Mouse (Mus musculus) stomach, embryonic 14.5 days (tissue): ENCODE results near the gene Sbk2. TPM values are rescaled to one million over a fixed set of nuclear protein-coding genes. Genes with fewer than 3 reads are reported as not detected.
"Not testable (repeated sequence)": the region's sequence is repeated elsewhere in the genome, so short reads cannot be mapped to it uniquely, and the experiment has no call there.

ENCODE experiments used
- ATAC-seq: fragments of 200-750 bp; cut with Nextera tagmentation; 2 replicates; pipeline ENCODE4 v1.8.0; 2017; ENCODE audit warnings: low read depth, moderate TSS enrichment; ENCODE audit not compliant: insufficient number of reproducible peaks, insufficient read depth, low FRiP score
- H3K27ac ChIP-seq: fragments of 300-500 bp; sonication (generic); 2 replicates; pipeline ENCODE4 v1.5.1; 2014; ENCODE audit warnings: mild to moderate bottlenecking, low read length, moderate library complexity, mixed read lengths
- H3K27me3 ChIP-seq: fragments of 300-500 bp; sonication (generic); 2 replicates; pipeline ENCODE4 v1.6.1; 2014; ENCODE audit warnings: low read length, control low read depth, mixed read lengths; ENCODE audit not compliant: control insufficient read depth, insufficient read depth
- H3K36me3 ChIP-seq: fragments of 300-500 bp; sonication (generic); 2 replicates; pipeline ENCODE4 v1.6.1; 2014; ENCODE audit warnings: mild to moderate bottlenecking, control low read depth, low read length, moderate library complexity, mixed read lengths; ENCODE audit not compliant: control insufficient read depth, insufficient read depth
- H3K4me1 ChIP-seq: fragments of 300-500 bp; sonication (generic); 2 replicates; pipeline ENCODE4 v1.6.1; 2014; ENCODE audit warnings: low read length, control low read depth, mixed read lengths; ENCODE audit not compliant: control insufficient read depth, insufficient read depth
- H3K4me2 ChIP-seq: fragments of 300-500 bp; sonication (generic); replicated peaks from 2 replicates; pipeline ENCODE4 v1.6.1; 2014; ENCODE audit warnings: low read depth, low read length, control low read depth
- H3K4me3 ChIP-seq: fragments of 300-500 bp; sonication (generic); 2 replicates; pipeline ENCODE4 v1.5.1; 2014; ENCODE audit warnings: low read depth, low read length, control low read depth
- H3K9ac ChIP-seq: fragments of 300-500 bp; sonication (generic); replicated peaks from 2 replicates; pipeline ENCODE4 v1.6.1; 2014; ENCODE audit warnings: low read depth, mild to moderate bottlenecking, control low read depth, low read length, moderate library complexity, mixed read lengths
- H3K9me3 ChIP-seq: fragments of 300-500 bp; sonication (generic); 2 replicates; pipeline ENCODE4 v1.6.1; 2016; ENCODE audit warnings: low read depth, low read length, control low read depth; ENCODE audit not compliant: control insufficient read depth
- WGBS: fragments of 180-500 bp; shearing (Covaris S2); extraction: QIAGEN DNeasy Blood & Tissue Kit; methylation state at CpG from one replicate; pipeline ENCODE4 v1.1.7; 2014; 5-methylcytosine and 5-hydroxymethylcytosine counted together
- polyA plus RNA-seq: library from polyadenylated mRNA; unstranded; fragments of >200 nt; fragmentation: Nextera tagmentation; extraction: Ambion mirVana; gene quantifications from 2 replicates; pipeline ENCODE4 v1.2.1, GENCODE M21; 2014

Gene Sbk2
- polyA plus RNA-seq = 0.55 and 1.4 TPM in 2 replicates

GRCm38 (mm10) chr7:4964272-4964671 is at the start of gene Sbk2:
Gene Sbk2, minus strand, starts transcription at chr7:4964406.
- peak; percentile 80 for ATAC-seq
- no peaks in the 10 kb centered on the region for H3K36me3 ChIP-seq
- H3K4me3 ChIP-seq = no peak within 1 kb of the TSS
- 6% methylated on average over 10 of the region's 10 CpGs for WGBS
- no peaks in the 10 kb centered on the region for H3K9me3 ChIP-seq
- H3K4me2 ChIP-seq = no peak within 1 kb of the TSS
- H3K9ac ChIP-seq = no peak within 1 kb of the TSS
- H3K27me3 ChIP-seq = no peaks in the 10 kb centered on the region
- H3K27ac ChIP-seq = no peak within 1 kb of the TSS
- H3K4me1 ChIP-seq = no peaks in the 10 kb centered on the region

GRCm38 (mm10) chr7:5012681-5013513 is 48.7 kb upstream of the Sbk2 start:
- H3K4me1 ChIP-seq = peaks cover 5% of the 10 kb centered on the region
- H3K27ac ChIP-seq = no peak overlapping the region
- H3K4me3 ChIP-seq = no peak overlapping the region; the same call in 1 of the 2 replicates
- ATAC-seq = no peak
- WGBS = 85% methylated on average over 27 of the region's 27 CpGs
- peak overlapping the region; percentile 46; the same call in 1 of the 2 replicates for H3K4me2 ChIP-seq
- peaks cover 51% of the 10 kb centered on the region for H3K36me3 ChIP-seq
- H3K27me3 ChIP-seq = no peaks in the 10 kb centered on the region
- no peaks in the 10 kb centered on the region for H3K9me3 ChIP-seq
- no peak overlapping the region for H3K9ac ChIP-seq

GRCm38 (mm10) chr7:5008229-5008628 is 44.0 kb upstream of the Sbk2 start:
- Histone ChIP-seq H3K27me3 (no peaks in the 10 kb centered on the region), H3K27ac (no peak overlapping the region), H3K9ac (no peak overlapping the region), H3K4me2 (no peak overlapping the region), H3K9me3 (0 out of 2 replicates have a peak, but pooled peaks cover 1% of the 10 kb centered on the region), H3K4me3 (no peak overlapping the region), H3K36me3 (peaks cover 56% of the 10 kb centered on the region), H3K4me1 (peaks cover 2% of the 10 kb centered on the region)
- WGBS = 97% methylated on average over 26 of the region's 26 CpGs
- no peak for ATAC-seq

GRCm38 (mm10) chr7:5002876-5003275 is 38.7 kb upstream of the Sbk2 start:
- WGBS = 72% methylated on average over 8 of the region's 8 CpGs
- not testable (repeated sequence) for H3K4me2 ChIP-seq, H3K4me3 ChIP-seq, H3K4me1 ChIP-seq, H3K27me3 ChIP-seq, H3K9me3 ChIP-seq, ATAC-seq, H3K27ac ChIP-seq, H3K36me3 ChIP-seq, H3K9ac ChIP-seq

DNA sequence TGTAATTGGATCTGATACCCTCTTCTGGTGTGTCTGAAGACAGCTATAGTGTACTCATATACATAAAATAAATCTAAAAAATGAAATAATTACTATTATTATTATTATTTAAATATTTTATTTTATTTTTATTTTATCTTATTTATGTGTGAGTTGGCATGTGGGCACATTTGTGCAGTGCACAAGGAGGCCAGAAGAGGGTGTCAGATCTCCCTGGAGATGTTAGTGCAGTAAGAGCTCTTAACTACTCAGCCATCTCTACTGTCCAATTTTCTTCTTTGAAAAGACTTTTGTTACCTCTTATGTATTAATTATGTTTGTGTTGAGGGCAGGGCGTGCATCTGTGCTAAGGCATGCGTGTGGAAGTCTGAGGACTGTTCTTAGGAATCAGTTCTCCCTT is 35.7 kb upstream of the Sbk2 start:
- no peak for ATAC-seq

GRCm38 (mm10) chr7:4996934-4997333 is 32.7 kb upstream of the Sbk2 start:
- Histone ChIP-seq H3K9me3 (peaks cover 12% of the 10 kb centered on the region; the same call in 1 of the 2 replicates), H3K27me3 (no peaks in the 10 kb centered on the region), H3K4me2 (peak overlapping the region; percentile 45), H3K36me3 (peaks cover 17% of the 10 kb centered on the region), H3K4me3 (peak overlapping the region; percentile 72; the same call in 1 of the 2 replicates), H3K9ac (no peak overlapping the region), H3K4me1 (no peaks in the 10 kb centered on the region; the same call in 1 of the 2 replicates), H3K27ac (no peak overlapping the region; the same call in 1 of the 2 replicates)
- 59% methylated on average over 6 of the region's 8 CpGs for WGBS
- no peak for ATAC-seq

More for the DNA sequence above, 35.7 kb upstream of the Sbk2 start:
- H3K4me2 ChIP-seq = no peak overlapping the region
- WGBS = 75% methylated on average over 2 of the region's 2 CpGs
- no peaks in the 10 kb centered on the region for H3K36me3 ChIP-seq
- H3K27me3 ChIP-seq = no peaks in the 10 kb centered on the region
- H3K4me3 ChIP-seq = no peak overlapping the region
- no peak overlapping the region for H3K27ac ChIP-seq
- H3K9me3 ChIP-seq = 0 out of 2 replicates have a peak, but pooled peaks cover 2% of the 10 kb centered on the region
- H3K9ac ChIP-seq = no peak overlapping the region
- no peaks in the 10 kb centered on the region; the same call in 1 of the 2 replicates for H3K4me1 ChIP-seq

- Histone ChIP-seq H3K9ac (peak within 1 kb of the TSS; percentile 81), H3K4me2 (peak within 1 kb of the TSS; percentile 45), H3K27ac (peak within 1 kb of the TSS; percentile 59), H3K4me1 (no peaks in the 10 kb centered on the region; the same call in 1 of the 2 replicates), H3K36me3 (peaks cover 17% of the 10 kb centered on the region), H3K4me3 (peak within 1 kb of the TSS; percentile 72), H3K27me3 (no peaks in the 10 kb centered on the region), H3K9me3 (peaks cover 12% of the 10 kb centered on the region; the same call in 1 of the 2 replicates)
- 7% methylated on average over 10 of the region's 26 CpGs for WGBS
- peak; percentile 83 for ATAC-seq
These were observed 32.0 kb upstream of the Sbk2 start, which contains the start of gene Zfp579 for GRCm38 (mm10) chr7:4996003-4996895. Gene Zfp579, minus strand, starts transcription at chr7:4996158.
